Mouse (Mus musculus): ENCODE measurements at regions not wholly inside any gene's neighbourhood (a gene's known extent, or its start where the extent isn't known, plus 50 kb on each side); places are given as distances from the start of the nearest gene placed in this dataset.

GRCm38 (mm10) chr3:118418981-118419380, 142.9 kb upstream of the Dpyd start:
- no peak for ATAC-seq (ENCODE audit: poor library complexity, severe bottlenecking)

GRCm38 (mm10) chr3:118421701-118422100, 140.2 kb upstream of the Dpyd start:
- no peak for ATAC-seq (ENCODE audit: poor library complexity, severe bottlenecking)

- ATAC-seq (ENCODE audit: poor library complexity, severe bottlenecking) = no peak
Measured at GRCm38 (mm10) chr3:118425748-118426147, 136.2 kb upstream of the Dpyd start.

GRCm38 (mm10) chr3:118428523-118428922, 133.4 kb upstream of the Dpyd start:
- 0 out of 2 replicates have a peak, but pooled peaks have one; percentile 35 for ATAC-seq (ENCODE audit: poor library complexity, severe bottlenecking)

GRCm38 (mm10) chr3:118429825-118430630, 131.9 kb upstream of the Dpyd start:
- ATAC-seq (ENCODE audit: poor library complexity, severe bottlenecking) = no peak

GRCm38 (mm10) chr3:118430631-118430906, 131.4 kb upstream of the Dpyd start:
- no peak for ATAC-seq (ENCODE audit: poor library complexity, severe bottlenecking)

- no peak for ATAC-seq (ENCODE audit: poor library complexity, severe bottlenecking)
Measured at GRCm38 (mm10) chr3:118431031-118431723, 130.8 kb upstream of the Dpyd start.

GRCm38 (mm10) chr3:118433441-118434021, 128.4 kb upstream of the Dpyd start:
- ATAC-seq (ENCODE audit: poor library complexity, severe bottlenecking) = no peak

GRCm38 (mm10) chr3:118434311-118434710, 127.6 kb upstream of the Dpyd start:
- ATAC-seq (ENCODE audit: poor library complexity, severe bottlenecking) = no peak

GRCm38 (mm10) chr3:118434847-118435246, 127.1 kb upstream of the Dpyd start:
- ATAC-seq (ENCODE audit: poor library complexity, severe bottlenecking) = no peak

- ATAC-seq (ENCODE audit: poor library complexity, severe bottlenecking) = no peak
Measured at GRCm38 (mm10) chr3:118435248-118435647, 126.7 kb upstream of the Dpyd start.

- ATAC-seq (ENCODE audit: poor library complexity, severe bottlenecking) = no peak
Measured at GRCm38 (mm10) chr3:118443742-118444332, 118.1 kb upstream of the Dpyd start.

GRCm38 (mm10) chr3:118445360-118445759, 116.6 kb upstream of the Dpyd start:
- ATAC-seq (ENCODE audit: poor library complexity, severe bottlenecking) = no peak

- no peak for ATAC-seq (ENCODE audit: poor library complexity, severe bottlenecking)
Measured at GRCm38 (mm10) chr3:118459636-118460035, 102.3 kb upstream of the Dpyd start.

GRCm38 (mm10) chr3:118465611-118466010, 96.3 kb upstream of the Dpyd start:
- ATAC-seq (ENCODE audit: poor library complexity, severe bottlenecking) = no peak

GRCm38 (mm10) chr3:118472215-118472799, 89.6 kb upstream of the Dpyd start:
- ATAC-seq (ENCODE audit: poor library complexity, severe bottlenecking) = no peak

GRCm38 (mm10) chr3:118478065-118478464, 83.9 kb upstream of the Dpyd start:
- ATAC-seq (ENCODE audit: poor library complexity, severe bottlenecking) = no peak

- ATAC-seq (ENCODE audit: poor library complexity, severe bottlenecking) = no peak
Measured at GRCm38 (mm10) chr3:118480515-118481248, 81.2 kb upstream of the Dpyd start.

- no peak for ATAC-seq (ENCODE audit: poor library complexity, severe bottlenecking)
Measured at GRCm38 (mm10) chr3:118485966-118486365, 76.0 kb upstream of the Dpyd start.

- no peak for ATAC-seq (ENCODE audit: poor library complexity, severe bottlenecking)
Measured at GRCm38 (mm10) chr3:118487408-118487807, 74.5 kb upstream of the Dpyd start.

- no peak for ATAC-seq (ENCODE audit: poor library complexity, severe bottlenecking)
Measured at GRCm38 (mm10) chr3:118491101-118491500, 70.8 kb upstream of the Dpyd start.

Data from megakaryocyte, adult 5-6 weeks (primary cell).